Mouse (Mus musculus) brown adipose tissue, adult 24 weeks (tissue): ENCODE results near the gene Evl. TPM values are rescaled to one million over a fixed set of nuclear protein-coding genes. Genes with fewer than 3 reads are reported as not detected.

Experiments used
- H3K27ac ChIP-seq: fragments of 200-500 bp; replicated peaks from 2 replicates; pipeline ENCODE4 v1.5.1; 2012; ENCODE audit warnings: low read depth, mild to moderate bottlenecking, low read length
- H3K4me1 ChIP-seq: fragments of 200-500 bp; 2 replicates; pipeline ENCODE4 v1.6.1; 2012; ENCODE audit warnings: low read length, mixed read lengths; ENCODE audit not compliant: control insufficient read depth, insufficient read depth, insufficient read length
- H3K4me3 ChIP-seq: fragments of 200-500 bp; 2 replicates; pipeline ENCODE4 v1.5.1; 2012; ENCODE audit warnings: low read depth, mild to moderate bottlenecking, low read length, moderate library complexity; ENCODE audit not compliant: insufficient read depth
- polyA plus RNA-seq: library from polyadenylated mRNA; stranded (reverse); fragments of >200 nt; gene quantifications from 2 replicates; pipeline ENCODE4 v1.2.4, GENCODE M21; 2012; ENCODE audit not compliant: missing spikeins, insufficient read depth, insufficient read length

Evl gene
- polyA plus RNA-seq, 1 experiment = 4.5 TPM

GRCm38 (mm10) chr12:108651053-108651660, 96.6 kb downstream of the Evl start:
- Histone ChIP-seq H3K4me3 (no peak overlapping the region), H3K4me1 (no peaks in the 10 kb centered on the region), H3K27ac (no peak overlapping the region)

- H3K27ac ChIP-seq = no peak overlapping the region
- peaks cover 7% of the 10 kb centered on the region; the same call in 1 of the 2 replicates for H3K4me1 ChIP-seq
- no peak overlapping the region for H3K4me3 ChIP-seq
Observed at GRCm38 (mm10) chr12:108653358-108654335, 99.1 kb downstream of the Evl start.

GRCm38 (mm10) chr12:108657350-108657749, 102.8 kb downstream of the Evl start:
- Histone ChIP-seq H3K4me1 (peaks cover 7% of the 10 kb centered on the region; the same call in 1 of the 2 replicates), H3K27ac (peak overlapping the region; percentile 69), H3K4me3 (no peak overlapping the region)

- Histone ChIP-seq H3K4me1 (peaks cover 17% of the 10 kb centered on the region), H3K27ac (peak overlapping the region; percentile 23; the same call in 1 of the 2 replicates), H3K4me3 (no peak overlapping the region)
Observed at GRCm38 (mm10) chr12:108668606-108669235, 114.2 kb downstream of the Evl start.

DNA sequence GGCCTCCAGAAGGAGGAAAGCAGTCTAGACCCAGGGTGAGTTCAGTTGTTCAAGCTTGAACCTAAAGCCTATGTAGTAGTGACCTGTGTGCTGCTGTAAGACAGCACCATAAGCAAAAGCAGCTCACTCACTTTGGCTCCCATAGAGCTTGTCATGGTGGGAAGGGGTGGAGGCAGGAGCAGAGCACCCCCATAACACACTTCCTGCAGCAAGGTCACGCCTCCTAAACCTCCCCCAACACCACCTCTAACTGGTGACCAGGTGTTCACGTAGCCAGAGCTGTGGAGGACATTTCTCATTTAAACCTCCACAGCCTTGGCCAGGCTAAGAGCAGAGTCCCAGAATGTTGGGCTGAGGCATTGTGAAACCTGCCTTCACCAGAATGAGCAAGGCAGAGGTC, 117.0 kb downstream of the Evl start:
- Histone ChIP-seq H3K4me3 (no peak overlapping the region), H3K4me1 (peaks cover 31% of the 10 kb centered on the region)

GRCm38 (mm10) chr12:108672908-108673307, 118.4 kb downstream of the Evl start:
- Histone ChIP-seq H3K4me3 (no peak overlapping the region), H3K27ac (0 out of 2 replicates have a peak overlapping the region, but pooled peaks have one; percentile 6), H3K4me1 (peaks cover 36% of the 10 kb centered on the region)

More for the DNA sequence above, 117.0 kb downstream of the Evl start:
- H3K27ac ChIP-seq = no peak overlapping the region

DNA sequence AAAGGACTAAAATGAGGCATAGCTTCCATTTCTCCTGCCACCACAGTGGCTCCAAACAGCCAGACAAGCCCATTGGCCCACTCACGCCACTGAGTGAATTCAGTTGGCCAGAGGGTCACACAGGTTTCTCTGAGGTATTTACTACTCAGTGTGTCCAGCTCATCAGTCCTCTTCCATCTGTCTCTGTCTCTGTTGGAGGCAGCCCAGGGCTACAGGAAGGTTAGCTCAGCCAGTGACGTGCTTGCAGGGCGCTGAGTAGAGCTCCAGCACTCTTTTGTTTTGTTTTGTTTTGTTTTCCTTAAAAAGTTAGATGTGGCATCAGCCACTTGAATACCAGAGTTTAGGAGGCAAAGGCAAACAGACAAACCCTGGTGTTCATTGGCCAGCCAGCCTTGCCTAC, 119.0 kb downstream of the Evl start:
- Histone ChIP-seq H3K4me1 (peaks cover 33% of the 10 kb centered on the region), H3K27ac (peak overlapping the region; percentile 47), H3K4me3 (no peak overlapping the region)

GRCm38 (mm10) chr12:108674502-108674901, 120.0 kb downstream of the Evl start:
- H3K27ac ChIP-seq = peak overlapping the region; percentile 54
- no peak overlapping the region; the same call in 1 of the 2 replicates for H3K4me3 ChIP-seq
- H3K4me1 ChIP-seq = peaks cover 40% of the 10 kb centered on the region

DNA sequence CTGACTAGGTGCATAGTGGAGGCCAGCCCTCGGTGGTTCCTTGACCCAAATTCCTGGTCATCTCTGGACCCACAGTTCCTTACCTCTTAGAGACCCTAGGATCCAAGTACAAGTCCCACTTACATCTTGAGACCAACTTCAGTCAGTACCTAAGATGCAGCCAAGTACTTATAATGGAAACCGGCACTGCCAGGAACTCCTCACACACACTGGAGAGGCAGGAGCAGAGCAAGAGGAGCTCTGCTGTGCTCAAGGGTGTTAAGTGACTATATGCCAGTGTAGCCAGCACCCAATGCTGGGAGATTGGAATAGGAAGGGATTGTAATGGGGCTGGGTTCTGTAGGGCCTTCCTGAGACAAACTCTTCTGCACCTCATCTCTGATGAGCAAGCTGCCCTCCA, 120.4 kb downstream of the Evl start:
- peak overlapping the region; percentile 44; the same call in 1 of the 2 replicates for H3K27ac ChIP-seq

GRCm38 (mm10) chr12:108675614-108676401, 121.3 kb downstream of the Evl start:
- Histone ChIP-seq H3K4me3 (no peak overlapping the region), H3K27ac (peak overlapping the region; percentile 44)

More for the DNA sequence above, 120.4 kb downstream of the Evl start:
- Histone ChIP-seq H3K4me3 (no peak overlapping the region), H3K4me1 (peaks cover 44% of the 10 kb centered on the region)

GRCm38 (mm10) chr12:108677116-108677515, 122.6 kb downstream of the Evl start:
- peaks cover 48% of the 10 kb centered on the region for H3K4me1 ChIP-seq
- H3K4me3 ChIP-seq = no peak overlapping the region
- peak overlapping the region; percentile 29 for H3K27ac ChIP-seq

More at GRCm38 (mm10) chr12:108675614-108676401, 121.3 kb downstream of the Evl start:
- peaks cover 49% of the 10 kb centered on the region for H3K4me1 ChIP-seq

DNA sequence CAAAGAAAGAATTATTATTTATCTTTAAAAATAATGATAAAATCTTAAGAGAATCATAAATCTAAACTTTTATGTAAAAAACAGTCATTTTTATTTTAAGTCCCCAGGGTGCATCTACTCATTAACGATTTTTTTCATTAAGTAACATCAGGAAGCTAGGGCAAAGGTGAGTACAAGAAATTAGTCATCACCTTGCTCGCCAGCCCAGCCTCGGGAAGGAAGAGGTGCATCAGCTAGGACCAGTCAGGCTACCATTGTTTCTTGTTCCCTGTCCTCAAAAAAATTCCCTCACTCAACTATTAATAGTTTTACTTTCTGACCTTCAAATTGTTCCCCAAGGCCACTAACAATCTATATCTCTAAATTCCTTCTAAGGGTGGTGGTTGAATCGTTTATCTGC, 123.8 kb downstream of the Evl start:
- Histone ChIP-seq H3K27ac (peak overlapping the region; percentile 74), H3K4me1 (peaks cover 48% of the 10 kb centered on the region), H3K4me3 (no peak overlapping the region)

GRCm38 (mm10) chr12:108680861-108681260, 126.3 kb downstream of the Evl start:
- Histone ChIP-seq H3K4me3 (no peak overlapping the region), H3K27ac (peak overlapping the region; percentile 31; the same call in 1 of the 2 replicates)

DNA sequence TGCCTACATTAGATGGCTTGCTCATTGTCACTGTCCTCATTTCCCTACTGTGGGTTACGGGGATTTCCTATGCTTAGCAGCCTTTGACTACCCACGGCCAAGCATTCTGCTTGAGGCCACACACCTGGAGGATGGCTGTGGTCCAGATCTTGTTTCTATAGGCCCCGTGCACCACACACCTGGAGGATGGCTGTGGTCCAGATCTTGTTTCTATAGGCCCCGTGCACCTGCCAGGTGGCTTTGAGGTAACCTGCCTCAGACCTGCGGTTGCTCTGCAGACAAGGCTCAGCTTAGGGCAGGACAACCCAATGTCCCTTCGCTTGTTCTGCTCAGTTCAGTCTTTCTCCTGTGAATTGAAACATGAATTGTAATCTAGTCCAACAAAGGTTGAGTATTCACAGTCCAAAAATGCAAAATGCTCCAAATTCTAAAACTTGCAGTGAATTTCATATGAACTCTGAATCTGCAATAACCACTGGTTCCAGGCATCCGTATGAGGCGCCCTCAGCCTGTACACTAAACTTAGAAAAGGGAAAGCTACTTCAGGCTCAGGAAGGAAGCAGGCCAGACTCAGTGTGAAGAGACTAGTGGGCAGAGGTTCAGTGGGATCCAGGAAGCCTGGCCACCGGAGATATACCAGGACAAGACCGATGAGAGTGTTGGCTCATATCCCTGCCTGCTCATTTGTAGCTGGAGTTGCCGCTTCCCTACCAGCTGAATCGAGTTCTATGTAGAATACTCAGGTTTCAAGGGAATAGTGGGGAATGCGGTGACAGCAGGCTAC, 127.9 kb downstream of the Evl start:
- H3K4me1 ChIP-seq = peaks cover 37% of the 10 kb centered on the region
- no peak overlapping the region; the same call in none of the 2 replicates for H3K27ac ChIP-seq
- no peak overlapping the region for H3K4me3 ChIP-seq

More at GRCm38 (mm10) chr12:108680861-108681260, 126.3 kb downstream of the Evl start:
- H3K4me1 ChIP-seq = peaks cover 40% of the 10 kb centered on the region
